Mouse (Mus musculus) ovary, postnatal 10 days (tissue): ENCODE measurements at regions not wholly inside any gene's neighbourhood (a gene's known extent, or its start where the extent isn't known, plus 50 kb on each side); places are given as distances from the start of the nearest gene placed in this dataset.

ENCODE experiments used
- DNase-seq: peaks from one replicate; pipeline ENCODE4 v3.0.0; 2022; ENCODE audit warnings: low spot score

GRCm38 (mm10) chr6:59556668-59557310 lies 130.7 kb upstream of the Gprin3 start:
- DNase-seq, result no peak

- DNase-seq, result no peak
Measured at GRCm38 (mm10) chr6:59537025-59537424, 110.9 kb upstream of the Gprin3 start.

GRCm38 (mm10) chr6:59524940-59525265 lies 98.8 kb upstream of the Gprin3 start:
- DNase-seq, result no peak

- no peak for DNase-seq
Measured at GRCm38 (mm10) chr6:59524095-59524939, 98.2 kb upstream of the Gprin3 start.

- no peak for DNase-seq
Measured at GRCm38 (mm10) chr6:59522960-59523359, 96.9 kb upstream of the Gprin3 start.

- DNase-seq, result no peak
Measured at GRCm38 (mm10) chr6:59500818-59501217, 74.7 kb upstream of the Gprin3 start.

- no peak for DNase-seq
Measured at GRCm38 (mm10) chr6:59498800-59499199, 72.7 kb upstream of the Gprin3 start.

GRCm38 (mm10) chr6:59498079-59498478 lies 72.0 kb upstream of the Gprin3 start:
- DNase-seq, result peak; percentile 13

GRCm38 (mm10) chr6:59489001-59489575 lies 63.0 kb upstream of the Gprin3 start:
- DNase-seq, result no peak

- no peak for DNase-seq
Measured at GRCm38 (mm10) chr6:59488386-59488785, 62.3 kb upstream of the Gprin3 start.

- no peak for DNase-seq
Measured at GRCm38 (mm10) chr6:59484004-59484403, 57.9 kb upstream of the Gprin3 start.

- DNase-seq, result no peak
Measured at GRCm38 (mm10) chr6:59483587-59483986, 57.5 kb upstream of the Gprin3 start.
